In the genomic region with DNA sequence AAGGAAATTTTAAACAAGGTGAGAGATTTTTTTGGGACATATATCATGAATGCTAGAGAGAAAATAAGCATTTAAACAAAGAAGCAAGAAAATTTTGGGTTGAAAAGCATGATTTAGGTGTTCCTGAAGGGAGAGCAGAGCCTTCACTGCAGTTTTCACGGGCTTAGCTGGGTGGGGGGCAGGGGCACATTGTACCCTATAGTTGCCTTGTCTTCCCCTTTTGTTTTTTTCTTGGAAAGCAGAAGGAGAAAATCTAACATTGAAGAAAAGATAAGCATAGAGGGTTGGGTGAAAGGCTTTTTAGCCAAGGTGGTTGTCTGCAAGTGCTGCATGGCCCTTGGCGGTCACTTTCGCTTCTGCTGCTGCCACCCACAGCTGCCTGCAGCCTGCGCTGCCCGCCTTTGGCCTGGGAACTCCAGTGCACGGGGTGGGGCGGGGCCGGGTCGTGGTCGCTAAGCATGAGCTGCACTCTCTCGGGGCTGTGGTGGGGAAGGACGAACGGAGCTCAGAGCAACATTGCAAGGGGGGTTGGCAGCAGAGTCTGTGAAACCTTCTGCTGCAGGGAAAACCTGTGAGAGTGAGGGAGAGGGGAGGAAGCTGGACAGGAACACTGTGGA, we compare ENCODE assay signal across 8 mouse cellular contexts. TPM values are rescaled to one million over a fixed set of nuclear protein-coding genes. Genes with fewer than 3 reads are reported as not detected.
DNase-seq lines count a peak whose midpoint lies in the region; ATAC-seq and TF ChIP-seq lines count a peak whose summit lies in the region.

No protein-coding gene starts in this region.

- H3K27me3 ChIP-seq in cerebellum, adult 2 months (ENCODE audit: control insufficient read depth, insufficient read depth, low read length) = no peaks in the 10 kb centered on the region
- H3K27me3 ChIP-seq in intestine, postnatal 0 days (replicated peaks; ENCODE audit: control insufficient read depth, insufficient read depth, low read length) = no peaks in the 10 kb centered on the region
- H3K27me3 ChIP-seq in neural tube, embryonic 13.5 days = no peaks in the 10 kb centered on the region

- H3K4me1 ChIP-seq in cerebellum, adult 2 months (ENCODE audit: control insufficient read depth, insufficient read depth, low read length) = no peaks in the 10 kb centered on the region
- H3K4me1 ChIP-seq in bone marrow, adult 2 months (ENCODE audit: control insufficient read depth, insufficient read depth, low read length) = no peaks in the 10 kb centered on the region; the same call in 1 of the 2 replicates
- H3K4me1 ChIP-seq in intestine, postnatal 0 days (replicated peaks; ENCODE audit: control insufficient read depth, insufficient read depth, low read length) = no peaks in the 10 kb centered on the region
- peaks cover 3% of the 10 kb centered on the region for H3K4me1 ChIP-seq in lung, adult 2 months (ENCODE audit: control insufficient read depth, insufficient read depth, low read length)
- H3K4me1 ChIP-seq in neural tube, embryonic 13.5 days (replicated peaks) = peaks cover 5% of the 10 kb centered on the region

- intact Hi-C loops in gastrocnemius, postnatal 14 days (cut with DNase I; ENCODE audit: low total_unique reads) = no loop called here

- H3K9me3 ChIP-seq in intestine, postnatal 0 days (ENCODE audit: control insufficient read depth) = no peaks in the 10 kb centered on the region
- no peaks in the 10 kb centered on the region for H3K9me3 ChIP-seq in neural tube, embryonic 13.5 days

- DNase-seq in cerebellum, adult 2 months = no peak
- no peak for DNase-seq in cerebellum, adult 18-20 months
- peak; percentile 49 for DNase-seq in gastrocnemius, postnatal 14 days
- DNase-seq in lung, adult 2 months = peak; percentile 46
- DNase-seq in thymus, postnatal 0 days (ENCODE audit: low spot score) = peak; percentile 48

- no peak for TF ChIP-seq CTCF in cerebellum, adult 2 months (IDR thresholded peaks at IDR 0.05; ENCODE audit: borderline replicate concordance, insufficient read depth, low read depth, low read length)
- TF ChIP-seq CTCF in bone marrow, adult 2 months (IDR thresholded peaks at IDR 0.05; ENCODE audit: control insufficient read depth, insufficient read depth, low read length) = no peak
- peak; percentile 44 for TF ChIP-seq CTCF in intestine, postnatal 0 days (IDR thresholded peaks at IDR 0.05; ENCODE audit: low read depth)
- no peak for TF ChIP-seq CTCF in lung, adult 2 months (IDR thresholded peaks at IDR 0.05; ENCODE audit: insufficient read depth, low read length)

- no peak for TF ChIP-seq POLR2A in cerebellum, adult 2 months (IDR thresholded peaks at IDR 0.05; ENCODE audit: borderline replicate concordance, insufficient read depth, low read length)
- peak; percentile 72; the same call in 1 of the 2 replicates for TF ChIP-seq POLR2A in bone marrow, adult 2 months (IDR thresholded peaks at IDR 0.05; ENCODE audit: borderline replicate concordance, control insufficient read depth, low read depth, low read length)
- TF ChIP-seq POLR2A in lung, adult 2 months (IDR thresholded peaks at IDR 0.05; ENCODE audit: borderline replicate concordance, extremely low read depth, low read depth, low read length) = no peak

- H3K9ac ChIP-seq in intestine, postnatal 0 days (ENCODE audit: low read depth, low read length) = no peak overlapping the region
- peak overlapping the region; percentile 70 for H3K9ac ChIP-seq in neural tube, embryonic 13.5 days

- ATAC-seq in intestine, postnatal 0 days = peak; percentile 79
- peak; percentile 87 for ATAC-seq in neural tube, embryonic 13.5 days (ENCODE audit: low read depth)

- no peaks in the 10 kb centered on the region for H3K36me3 ChIP-seq in intestine, postnatal 0 days (ENCODE audit: control insufficient read depth, insufficient read depth)
- H3K36me3 ChIP-seq in neural tube, embryonic 13.5 days = no peaks in the 10 kb centered on the region

- 3% methylated on average over 13 of the region's 13 CpGs for WGBS in cerebellum, adult 2 months
- 1% methylated on average over 13 of the region's 13 CpGs for WGBS in bone marrow, adult 2 months
- WGBS in intestine, postnatal 0 days = 3% methylated on average over 13 of the region's 13 CpGs
- 3% methylated on average over 13 of the region's 13 CpGs for WGBS in lung, adult 2 months
- WGBS in neural tube, embryonic 13.5 days = 1% methylated on average over 13 of the region's 13 CpGs

- peak overlapping the region; percentile 19 for H3K4me3 ChIP-seq in cerebellum, adult 2 months (replicated peaks; ENCODE audit: insufficient read depth, low read depth, low read length)
- H3K4me3 ChIP-seq in bone marrow, adult 2 months (replicated peaks; ENCODE audit: control insufficient read depth, low read depth, low read length) = peak overlapping the region; percentile 56
- H3K4me3 ChIP-seq in intestine, postnatal 0 days (ENCODE audit: low read depth, low read length) = peak overlapping the region; percentile 39
- peak overlapping the region; percentile 70 for H3K4me3 ChIP-seq in lung, adult 2 months (replicated peaks; ENCODE audit: extremely low read depth, low read depth, low read length)
- peak overlapping the region; percentile 41 for H3K4me3 ChIP-seq in neural tube, embryonic 13.5 days

- H3K27ac ChIP-seq in cerebellum, adult 2 months (ENCODE audit: insufficient read depth, low read length) = no peak overlapping the region
- H3K27ac ChIP-seq in bone marrow, adult 2 months (ENCODE audit: control insufficient read depth, insufficient read depth, low read depth, low read length, poor library complexity) = peak overlapping the region; percentile 56
- no peak overlapping the region for H3K27ac ChIP-seq in intestine, postnatal 0 days (ENCODE audit: low read depth, low read length)
- no peak overlapping the region for H3K27ac ChIP-seq in neural tube, embryonic 13.5 days (replicated peaks)

- peak overlapping the region; percentile 66 for H3K4me2 ChIP-seq in intestine, postnatal 0 days (replicated peaks; ENCODE audit: low read depth)
- H3K4me2 ChIP-seq in neural tube, embryonic 13.5 days = peak overlapping the region; percentile 62

RNA-seq across cellular contexts. Expression of a gene that starts 3.3 kb away (rescaled TPM):
- not detected in 2 replicates for polyA plus RNA-seq in cerebellum, adult 2 months (2012; rRNA removed)
- polyA plus RNA-seq in bone marrow, adult 2 months (2011; ENCODE audit: insufficient read depth, insufficient read length, low replicate concordance, missing spikeins) = 3.8 TPM in 1 of 2 replicates, not detected in the other
- total RNA-seq in gastrocnemius, postnatal 14 days (2021) = not detected
- polyA plus RNA-seq in intestine, postnatal 0 days (2015; fragmentation: Nextera tagmentation; extraction: Ambion mirVana) = 0.25 and 0.44 TPM in 2 replicates
- polyA plus RNA-seq in lung, adult 2 months (2012; rRNA removed) = 0.38 and 1.3 TPM in 2 replicates
- 0.34 and 0.45 TPM in 2 replicates for polyA plus RNA-seq in neural tube, embryonic 13.5 days (2015; fragmentation: Nextera tagmentation; extraction: Ambion mirVana)
- polyA plus RNA-seq in thymus, postnatal 0 days (2015; fragmentation: Nextera tagmentation; extraction: Ambion mirVana) = 2.6 and 2.7 TPM in 2 replicates

RNA-seq across cellular contexts. Expression of a gene that starts 51.7 kb away (rescaled TPM):
- not detected in 2 replicates for polyA plus RNA-seq in cerebellum, adult 2 months (2012; rRNA removed)
- 0.75 TPM in 1 of 2 replicates, not detected in the other for polyA plus RNA-seq in bone marrow, adult 2 months (2011; ENCODE audit: insufficient read depth, insufficient read length, low replicate concordance, missing spikeins)
- under 1 TPM; 0.25 to 0.35 TPM for total RNA-seq in gastrocnemius, postnatal 14 days (2021)
- 76.4 and 89.8 TPM in 2 replicates for polyA plus RNA-seq in intestine, postnatal 0 days (2015; fragmentation: Nextera tagmentation; extraction: Ambion mirVana)
- 0.09 and 0.12 TPM in 2 replicates for polyA plus RNA-seq in lung, adult 2 months (2012; rRNA removed)
- polyA plus RNA-seq in neural tube, embryonic 13.5 days (2015; fragmentation: Nextera tagmentation; extraction: Ambion mirVana) = not detected in 2 replicates
- polyA plus RNA-seq in thymus, postnatal 0 days (2015; fragmentation: Nextera tagmentation; extraction: Ambion mirVana) = 0.07 TPM in 1 of 2 replicates, not detected in the other

Comparison
In these comparisons a context has a peak if more than half of its experiments do, and no peak if none do; other contexts are left out.
1. DNase-seq: peak in gastrocnemius, postnatal 14 days (single experiment), lung, adult 2 months (single experiment) and thymus, postnatal 0 days (single experiment); none in cerebellum, adult 2 months (0 of 2) and cerebellum, adult 18-20 months (0 of 2).
2. H3K4me3 ChIP-seq: peak in every context shown above with its lines; median percentile 70 in lung, adult 2 months; 56 in bone marrow, adult 2 months; 41 in neural tube, embryonic 13.5 days; 39 in intestine, postnatal 0 days; 19 in cerebellum, adult 2 months.
3. RNA of a gene that starts 51.7 kb away (polyA plus RNA-seq): 76.4 to 89.8 TPM in intestine, postnatal 0 days; 0.75 TPM in bone marrow, adult 2 months, 0.09 to 0.12 TPM in lung, adult 2 months, 0.07 TPM in thymus, postnatal 0 days, not detected in cerebellum, adult 2 months and not detected in neural tube, embryonic 13.5 days; every median in the first group is over 10 times any median in the second.